In genomic region chr7:144620721-144621681, GRCm38 (mm10) we compare ENCODE assay signal across 9 mouse cellular contexts. TPM values are rescaled to one million over a fixed set of nuclear protein-coding genes. Genes with fewer than 3 reads are reported as not detected.
DNase-seq lines count a peak whose midpoint lies in the region; ATAC-seq lines count a peak whose summit lies in the region.
"Had no signal": no experiment of that assay in that cellular context is flagged by ENCODE, and none has a peak within 500 bp of the region (broad histone marks: within the 10 kb centered on the region; RNA-seq: fewer than 3 reads in every experiment).

No protein-coding gene starts in this region.

- no peak overlapping the region for H3K9ac ChIP-seq in forebrain, embryonic 16.5 days (replicated peaks; ENCODE audit: low read depth, low read length)
- no peak overlapping the region for H3K9ac ChIP-seq in forebrain, embryonic 13.5 days
- H3K9ac ChIP-seq in midbrain, embryonic 13.5 days (replicated peaks), result no peak overlapping the region
- H3K9ac ChIP-seq: lung, embryonic 15.5 days had no signal

- H3K27ac ChIP-seq in forebrain, embryonic 16.5 days (ENCODE audit: low read length), result no peak overlapping the region
- H3K27ac ChIP-seq in forebrain, embryonic 13.5 days, result no peak overlapping the region
- no peak overlapping the region for H3K27ac ChIP-seq in midbrain, embryonic 13.5 days

- no peak overlapping the region for H3K4me2 ChIP-seq in forebrain, embryonic 16.5 days (ENCODE audit: low read length)
- H3K4me2 ChIP-seq in forebrain, embryonic 13.5 days, result no peak overlapping the region
- H3K4me2 ChIP-seq in midbrain, embryonic 13.5 days (replicated peaks), result no peak overlapping the region
- H3K4me2 ChIP-seq: lung, embryonic 15.5 days had no signal

- H3K9me3 ChIP-seq in forebrain, embryonic 16.5 days (ENCODE audit: control insufficient read depth, low read length), result no peaks in the 10 kb centered on the region
- 0 out of 2 replicates have a peak, but pooled peaks cover 6% of the 10 kb centered on the region for H3K9me3 ChIP-seq in forebrain, embryonic 13.5 days (replicated peaks)
- no peaks in the 10 kb centered on the region for H3K9me3 ChIP-seq in midbrain, embryonic 13.5 days
- H3K9me3 ChIP-seq: lung, embryonic 15.5 days had no signal

- no peak overlapping the region for H3K4me3 ChIP-seq in forebrain, embryonic 16.5 days (replicated peaks; ENCODE audit: low read length)
- H3K4me3 ChIP-seq in forebrain, embryonic 13.5 days, result no peak overlapping the region
- H3K4me3 ChIP-seq in midbrain, embryonic 13.5 days (replicated peaks), result no peak overlapping the region
- H3K4me3 ChIP-seq: lung, embryonic 15.5 days had no signal

- H3K27me3 ChIP-seq in forebrain, embryonic 16.5 days (replicated peaks; ENCODE audit: control insufficient read depth, insufficient read depth, low read length), result no peaks in the 10 kb centered on the region
- H3K27me3 ChIP-seq in forebrain, embryonic 13.5 days, result 0 out of 2 replicates have a peak, but pooled peaks cover 5% of the 10 kb centered on the region
- peaks cover 29% of the 10 kb centered on the region for H3K27me3 ChIP-seq in midbrain, embryonic 13.5 days
- H3K27me3 ChIP-seq: lung, embryonic 15.5 days had no signal

- peak; percentile 28; the same call in 1 of the 2 replicates for ATAC-seq in forebrain, embryonic 16.5 days
- no peak for ATAC-seq in forebrain, embryonic 13.5 days
- peak; percentile 32; the same call in 1 of the 2 replicates for ATAC-seq in midbrain, embryonic 13.5 days

- H3K36me3 ChIP-seq in forebrain, embryonic 16.5 days (ENCODE audit: control insufficient read depth, insufficient read depth), result no peaks in the 10 kb centered on the region
- no peaks in the 10 kb centered on the region for H3K36me3 ChIP-seq in forebrain, embryonic 13.5 days (ENCODE audit: poor library complexity, severe bottlenecking)
- 0 out of 2 replicates have a peak, but pooled peaks cover 3% of the 10 kb centered on the region for H3K36me3 ChIP-seq in midbrain, embryonic 13.5 days

- 67% methylated on average over 22 of the region's 22 CpGs for WGBS in forebrain, embryonic 16.5 days
- 66% methylated on average over 22 of the region's 22 CpGs for WGBS in forebrain, embryonic 13.5 days
- 54% methylated on average over 22 of the region's 22 CpGs for WGBS in midbrain, embryonic 13.5 days

- H3K4me1 ChIP-seq in forebrain, embryonic 16.5 days (replicated peaks; ENCODE audit: control insufficient read depth, insufficient read depth, low read length), result peaks cover 6% of the 10 kb centered on the region
- H3K4me1 ChIP-seq in forebrain, embryonic 13.5 days, result peaks cover 11% of the 10 kb centered on the region
- H3K4me1 ChIP-seq in midbrain, embryonic 13.5 days (replicated peaks), result peaks cover 21% of the 10 kb centered on the region

- peak; percentile 48 for DNase-seq in NIH3T3 (ENCODE audit: low read depth)
- peak; percentile 22 to 34 for DNase-seq in layer of hippocampus, adult 8-10 months (ENCODE audit: low spot score in 2 of 2)
- DNase-seq in spleen, postnatal 36 days (ENCODE audit: low spot score in 2 of 2), result no peak
- no peak for DNase-seq in cerebellum, postnatal 25 days
- DNase-seq in cerebellum, postnatal 36 days, result no peak

RNA-seq across cellular contexts. Expression of gene Fadd, which starts 38.7 kb away (rescaled TPM):
- 5.2 and 5.8 TPM in 2 replicates for polyA plus RNA-seq in forebrain, embryonic 16.5 days (2015; fragmentation: Nextera tagmentation; extraction: Ambion mirVana)
- polyA plus RNA-seq in forebrain, embryonic 13.5 days (2015; fragmentation: Nextera tagmentation; extraction: Ambion mirVana), result 7.1 and 7.7 TPM in 2 replicates
- 1 to 10 TPM; 1.9 to 3.4 (median 2.8) TPM for total RNA-seq in layer of hippocampus, adult 8-10 months (2022)
- polyA plus RNA-seq in midbrain, embryonic 13.5 days (2015; fragmentation: Nextera tagmentation; extraction: Ambion mirVana), result 5.3 and 6.0 TPM in 2 replicates

Comparison
In these comparisons a context has a peak if more than half of its experiments do, and no peak if none do; other contexts are left out.
1. DNase-seq: peak in NIH3T3 (single experiment) and layer of hippocampus, adult 8-10 months (2 of 2); none in spleen, postnatal 36 days (0 of 2), cerebellum, postnatal 25 days (0 of 2) and cerebellum, postnatal 36 days (0 of 2).